Mouse (Mus musculus): ENCODE measurements around the gene E130114P18Rik.

GRCm38 (mm10) chr4:97757207-97757977, 20.5 kb downstream of the E130114P18Rik start:
- TF ChIP-seq CTCF (IDR thresholded peaks at IDR 0.05; ENCODE audit: borderline replicate concordance, insufficient read depth, low read depth, low read length) = no peak
- peak; percentile 65; the same call in 1 of the 2 replicates for TF ChIP-seq POLR2A (IDR thresholded peaks at IDR 0.05; ENCODE audit: borderline replicate concordance, insufficient read depth, low read length)
